Mouse (Mus musculus): Measurements from ENCODE around the gene Neurog3. TPM values are rescaled to one million over a fixed set of nuclear protein-coding genes. Genes with fewer than 3 reads are reported as not detected.

Neurog3 gene
- polyA plus RNA-seq, 1 experiment from 2014 or later: not detected

Other genes with a start within 250 kb of the Neurog3 start
- 3.1 and 4.4 TPM in 2 replicates for gene Col13a1, start 154.0 kb upstream of the Neurog3 start, polyA plus RNA-seq (2016; fragmentation: Nextera tagmentation; extraction: Ambion mirVana)
- 41.0 and 41.6 TPM in 2 replicates for gene Fam241b, start 10.8 kb downstream of the Neurog3 start, polyA plus RNA-seq (2016; fragmentation: Nextera tagmentation; extraction: Ambion mirVana)
- gene Tspan15, start 98.2 kb downstream of the Neurog3 start, polyA plus RNA-seq (2016; fragmentation: Nextera tagmentation; extraction: Ambion mirVana): 11.7 and 12.5 TPM in 2 replicates
- gene Tacr2, start 119.3 kb downstream of the Neurog3 start, polyA plus RNA-seq (2016; fragmentation: Nextera tagmentation; extraction: Ambion mirVana): not detected in 2 replicates
- gene Hk1, start 246.8 kb downstream of the Neurog3 start, polyA plus RNA-seq (2016; fragmentation: Nextera tagmentation; extraction: Ambion mirVana): 40.6 and 44.5 TPM in 2 replicates

Measured in midbrain, embryonic 12.5 days (tissue).